In the genomic region with DNA sequence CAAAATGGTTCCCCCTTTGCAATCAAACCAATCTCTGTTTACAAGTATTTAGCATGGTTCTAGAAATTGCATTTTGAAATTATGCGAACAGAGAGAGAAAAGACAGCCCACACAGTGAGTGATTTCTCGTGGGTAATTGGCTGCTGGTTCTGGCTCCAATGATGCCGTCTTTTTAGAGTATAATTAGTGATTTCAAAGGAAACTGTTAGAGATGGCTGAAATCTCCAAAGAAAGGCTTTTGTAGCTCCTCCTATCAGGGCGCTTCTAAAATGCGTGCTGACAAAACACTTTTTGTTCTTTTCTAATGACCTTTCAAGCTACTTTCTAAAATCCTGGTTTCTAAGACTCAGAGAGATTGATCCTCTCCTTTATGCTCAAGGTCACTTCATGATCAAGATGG, we compare ENCODE assay signal across 26 mouse cellular contexts.
DNase-seq lines count a peak whose midpoint lies in the region; ATAC-seq and TF ChIP-seq lines count a peak whose summit lies in the region.
"Had no signal": no experiment of that assay in that cellular context is flagged by ENCODE, and none has a peak within 500 bp of the region (broad histone marks: within the 10 kb centered on the region; RNA-seq: fewer than 3 reads in every experiment).

No protein-coding gene starts in this region.

- H3K9me3 ChIP-seq in forebrain, embryonic 14.5 days (replicated peaks; ENCODE audit: control insufficient read depth, low read length): no peaks in the 10 kb centered on the region
- H3K9me3 ChIP-seq in forebrain, embryonic 12.5 days: no peaks in the 10 kb centered on the region
- H3K9me3 ChIP-seq: G1E; heart, embryonic 10.5 days; heart, embryonic 13.5 days; hindbrain, embryonic 15.5 days had no signal

- no peak overlapping the region for H3K9ac ChIP-seq in forebrain, embryonic 14.5 days (ENCODE audit: low read length)
- H3K9ac ChIP-seq in forebrain, embryonic 12.5 days: no peak overlapping the region
- H3K9ac ChIP-seq: heart, embryonic 13.5 days; hindbrain, embryonic 15.5 days had no signal

- no peak overlapping the region for H3K4me3 ChIP-seq in forebrain, embryonic 14.5 days (ENCODE audit: low read depth, low read length)
- no peak overlapping the region for H3K4me3 ChIP-seq in forebrain, embryonic 12.5 days (replicated peaks)
- H3K4me3 ChIP-seq: gastrocnemius, adult 2 months; heart, embryonic 10.5 days; heart, embryonic 13.5 days; hindbrain, embryonic 15.5 days had no signal

- ATAC-seq in forebrain, embryonic 14.5 days: 0 out of 2 replicates have a peak, but pooled peaks have one; percentile 10
- ATAC-seq in forebrain, embryonic 12.5 days (ENCODE audit: low FRiP score): no peak
- ATAC-seq: intestine, postnatal 0 days; Patski had no signal

- no peaks in the 10 kb centered on the region; the same call in 1 of the 2 replicates for H3K4me1 ChIP-seq in forebrain, embryonic 14.5 days (ENCODE audit: control insufficient read depth, insufficient read depth, low read length)
- peaks cover 15% of the 10 kb centered on the region for H3K4me1 ChIP-seq in forebrain, embryonic 12.5 days
- H3K4me1 ChIP-seq: heart, embryonic 13.5 days had no signal

- peak; percentile 51 for DNase-seq in forebrain, embryonic 14.5 days (ENCODE audit: low spot score)
- peak; percentile 9 for DNase-seq in heart, adult 11 months
- DNase-seq in heart, adult 8-10 months (ENCODE audit: low spot score): no peak
- peak; percentile 27 for DNase-seq in ZHBTc4 (ENCODE audit: low read depth, low spot score)
- DNase-seq in brain, embryonic 14.5 days (ENCODE audit: low read depth): peak; percentile 54
- DNase-seq in spleen, adult 12 weeks (ENCODE audit: low spot score): no peak
- DNase-seq in right cerebral cortex, postnatal 14 days: no peak
- DNase-seq: adrenal gland, adult 2 months; adrenal gland, postnatal 14 days; B cell, adult 2 months; cerebellum, adult 18-20 months; cerebellum, adult 9-10 months; cerebellum, postnatal 14 days; gastrocnemius, adult 2 months; gastrocnemius, postnatal 14 days; heart, adult 18-20 months; heart, postnatal 14 days; heart, postnatal 4 days had no signal

- H3K27me3 ChIP-seq in forebrain, embryonic 14.5 days (replicated peaks; ENCODE audit: control insufficient read depth, insufficient read depth, low read length): no peaks in the 10 kb centered on the region
- no peaks in the 10 kb centered on the region for H3K27me3 ChIP-seq in forebrain, embryonic 12.5 days
- H3K27me3 ChIP-seq: CH12.LX; heart, embryonic 13.5 days; hindbrain, embryonic 15.5 days; Patski had no signal

- TF ChIP-seq POLR2A in brain, embryonic 14.5 days (IDR thresholded peaks at IDR 0.05; ENCODE audit: borderline replicate concordance, extremely low read depth, insufficient read depth, insufficient read length, poor library complexity, severe bottlenecking): no peak

- TF ChIP-seq CTCF in brain, embryonic 14.5 days (IDR thresholded peaks at IDR 0.05; ENCODE audit: borderline replicate concordance, extremely low read depth, insufficient read depth, insufficient read length): no peak

- 7% methylated on average over 5 of the region's 5 CpGs for WGBS in forebrain, embryonic 14.5 days
- WGBS in forebrain, embryonic 12.5 days: 24% methylated on average over 5 of the region's 5 CpGs

- no peaks in the 10 kb centered on the region for H3K36me3 ChIP-seq in forebrain, embryonic 14.5 days (ENCODE audit: control insufficient read depth, insufficient read depth, low read length)
- no peaks in the 10 kb centered on the region for H3K36me3 ChIP-seq in forebrain, embryonic 12.5 days (replicated peaks)
- H3K36me3 ChIP-seq: G1E; heart, embryonic 10.5 days; heart, embryonic 13.5 days; hindbrain, embryonic 15.5 days had no signal

- H3K27ac ChIP-seq in forebrain, embryonic 14.5 days (ENCODE audit: low read depth, low read length): no peak overlapping the region
- H3K27ac ChIP-seq in forebrain, embryonic 12.5 days: no peak overlapping the region
- H3K27ac ChIP-seq: gastrocnemius, adult 2 months; heart, embryonic 10.5 days; heart, embryonic 13.5 days; hindbrain, embryonic 15.5 days had no signal

- H3K4me2 ChIP-seq in forebrain, embryonic 14.5 days (ENCODE audit: low read length): no peak overlapping the region
- no peak overlapping the region for H3K4me2 ChIP-seq in forebrain, embryonic 12.5 days
- H3K4me2 ChIP-seq: heart, embryonic 13.5 days; hindbrain, embryonic 15.5 days had no signal

Comparison
In these comparisons a context has a peak if more than half of its experiments do, and no peak if none do; other contexts are left out.
1. DNase-seq: peak in forebrain, embryonic 14.5 days (single experiment), heart, adult 11 months (single experiment), ZHBTc4 (single experiment) and brain, embryonic 14.5 days (single experiment); none in heart, adult 8-10 months (single experiment), spleen, adult 12 weeks (single experiment) and right cerebral cortex, postnatal 14 days (single experiment).